Mouse (Mus musculus) olfactory bulb, adult 2 months (tissue): Measurements from ENCODE around the gene Cyp1b1.

Experiments
- CTCF ChIP-seq: fragments of 200-500 bp; IDR thresholded peaks from 2 replicates; pipeline ENCODE4 v1.5.1; 2012; ENCODE audit warnings: low read depth, mild to moderate bottlenecking, low read length, moderate library complexity; ENCODE audit not compliant: insufficient read depth
- POLR2A ChIP-seq: fragments of 200-500 bp; IDR thresholded peaks from 2 replicates; pipeline ENCODE4 v1.6.1; 2012; ENCODE audit warnings: mild to moderate bottlenecking, low read depth, low read length, moderate library complexity; ENCODE audit not compliant: insufficient read depth

DNA sequence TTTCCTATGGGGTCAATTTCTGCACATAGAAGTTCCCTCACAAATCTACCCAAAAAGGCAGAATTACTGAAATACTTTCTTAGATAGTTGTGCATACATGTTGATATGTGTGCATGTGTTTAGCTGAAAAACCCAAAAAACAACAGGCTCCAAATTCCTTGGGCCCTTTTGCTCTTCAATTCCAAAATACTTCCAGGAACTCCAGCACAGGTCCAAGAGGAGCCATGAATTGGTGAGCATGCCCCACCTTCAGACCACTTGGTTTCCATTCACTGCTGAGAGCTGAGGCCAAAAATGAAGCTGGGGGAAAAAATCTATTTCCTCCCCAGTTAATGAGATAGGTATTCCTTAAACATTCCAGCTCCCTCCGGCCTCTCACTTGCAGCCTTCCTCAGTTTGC, 5.1 kb downstream of the Cyp1b1 start:
- TF ChIP-seq CTCF (no peak), POLR2A (no peak)
